Mouse (Mus musculus): Measurements from ENCODE around the gene Ankrd13c. TPM values are rescaled to one million over a fixed set of nuclear protein-coding genes. Genes with fewer than 3 reads are reported as not detected.
"Not testable (repeated sequence)": the region's sequence is repeated elsewhere in the genome, so short reads cannot be mapped to it uniquely, and the experiment has no call there.

Ankrd13c gene
- polyA plus RNA-seq, 2 experiments: 10.1 to 11.4 TPM

GRCm38 (mm10) chr3:157931592-157931991 is 15.4 kb upstream of the Ankrd13c start:
- Histone ChIP-seq H3K4me1 (replicated peaks; ENCODE audit: control insufficient read depth in 2 of 2, insufficient read depth in 2 of 2, low read length in 1 of 2) (no peaks in the 10 kb centered on the region), H3K27me3 (ENCODE audit: control insufficient read depth, insufficient read depth, low read length) (no peaks in the 10 kb centered on the region; the same call in 1 of the 2 replicates), H3K4me2 (ENCODE audit: low read depth) (no peak overlapping the region), H3K4me3 (ENCODE audit: insufficient read depth in 1 of 2, low read depth in 2 of 2, low read length in 2 of 2) (no peak overlapping the region), H3K9me3 (ENCODE audit: control insufficient read depth, low read length) (no peaks in the 10 kb centered on the region), H3K36me3 (replicated peaks; ENCODE audit: control insufficient read depth, insufficient read depth, low read depth) (no peaks in the 10 kb centered on the region), H3K9ac (replicated peaks) (no peak overlapping the region), H3K27ac (no peak overlapping the region)
- WGBS (ENCODE audit: insufficient replicate concordance): 12% methylated on average over 3 of the region's 3 CpGs
- no peak for ATAC-seq (ENCODE audit: insufficient read depth)
- TF ChIP-seq EP300 (IDR thresholded peaks at IDR 0.05; ENCODE audit: low read depth): no peak
- TF ChIP-seq CTCF (IDR thresholded peaks at IDR 0.05; ENCODE audit: low read depth): peak; percentile 38; the same call in 1 of the 2 replicates
- DNase-seq (ENCODE audit: low read depth in 3 of 3, low spot score in 3 of 3): no peak

- ATAC-seq (ENCODE audit: insufficient read depth): no peak
Measured at GRCm38 (mm10) chr3:157932074-157932473, 15.0 kb upstream of the Ankrd13c start.

GRCm38 (mm10) chr3:157933223-157933622 is 13.8 kb upstream of the Ankrd13c start:
- H3K36me3 ChIP-seq (replicated peaks; ENCODE audit: control insufficient read depth, insufficient read depth, low read depth); H3K27ac ChIP-seq; H3K27me3 ChIP-seq (ENCODE audit: control insufficient read depth, insufficient read depth, low read length); H3K4me3 ChIP-seq (ENCODE audit: insufficient read depth in 1 of 2, low read depth in 2 of 2, low read length in 2 of 2); H3K9ac ChIP-seq (replicated peaks); H3K4me1 ChIP-seq (replicated peaks; ENCODE audit: control insufficient read depth in 2 of 2, insufficient read depth in 2 of 2, low read length in 1 of 2); H3K9me3 ChIP-seq (ENCODE audit: control insufficient read depth, low read length); H3K4me2 ChIP-seq (ENCODE audit: low read depth); ATAC-seq (ENCODE audit: insufficient read depth); DNase-seq (ENCODE audit: low read depth in 3 of 3, low spot score in 3 of 3): not testable (repeated sequence)
- WGBS (ENCODE audit: insufficient replicate concordance): 40% methylated on average over 6 of the region's 6 CpGs

More at GRCm38 (mm10) chr3:157932074-157932473, 15.0 kb upstream of the Ankrd13c start:
- Histone ChIP-seq H3K4me1 (replicated peaks; ENCODE audit: control insufficient read depth in 2 of 2, insufficient read depth in 2 of 2, low read length in 1 of 2) (no peaks in the 10 kb centered on the region), H3K4me2 (ENCODE audit: low read depth) (no peak overlapping the region), H3K4me3 (ENCODE audit: insufficient read depth in 1 of 2, low read depth in 2 of 2, low read length in 2 of 2) (no peak overlapping the region), H3K27ac (no peak overlapping the region), H3K36me3 (replicated peaks; ENCODE audit: control insufficient read depth, insufficient read depth, low read depth) (no peaks in the 10 kb centered on the region), H3K9ac (replicated peaks) (no peak overlapping the region), H3K27me3 (ENCODE audit: control insufficient read depth, insufficient read depth, low read length) (no peaks in the 10 kb centered on the region; the same call in 1 of the 2 replicates), H3K9me3 (ENCODE audit: control insufficient read depth, low read length) (no peaks in the 10 kb centered on the region)
- WGBS (ENCODE audit: insufficient replicate concordance): 44% methylated on average over 3 of the region's 3 CpGs
- DNase-seq (ENCODE audit: low read depth in 3 of 3, low spot score in 3 of 3): no peak
- TF ChIP-seq EP300 (IDR thresholded peaks at IDR 0.05; ENCODE audit: low read depth) (no peak), CTCF (IDR thresholded peaks at IDR 0.05; ENCODE audit: low read depth) (no peak)

- 55% methylated on average over 3 of the region's 3 CpGs for WGBS (ENCODE audit: insufficient replicate concordance)
- no peak overlapping the region for H3K9ac ChIP-seq (replicated peaks)
- no peak for DNase-seq (ENCODE audit: low read depth in 3 of 3, low spot score in 3 of 3)
- no peaks in the 10 kb centered on the region for H3K9me3 ChIP-seq (ENCODE audit: control insufficient read depth, low read length)
- no peak for ATAC-seq (ENCODE audit: insufficient read depth)
- H3K4me3 ChIP-seq (ENCODE audit: insufficient read depth in 1 of 2, low read depth in 2 of 2, low read length in 2 of 2): no peak overlapping the region
- no peaks in the 10 kb centered on the region for H3K36me3 ChIP-seq (replicated peaks; ENCODE audit: control insufficient read depth, insufficient read depth, low read depth)
- H3K4me2 ChIP-seq (ENCODE audit: low read depth): no peak overlapping the region
- no peak overlapping the region for H3K27ac ChIP-seq
- TF ChIP-seq EP300 (IDR thresholded peaks at IDR 0.05; ENCODE audit: low read depth): no peak
- H3K4me1 ChIP-seq (replicated peaks; ENCODE audit: control insufficient read depth in 2 of 2, insufficient read depth in 2 of 2, low read length in 1 of 2): no peaks in the 10 kb centered on the region
- no peaks in the 10 kb centered on the region for H3K27me3 ChIP-seq (ENCODE audit: control insufficient read depth, insufficient read depth, low read length)
Measured at GRCm38 (mm10) chr3:157934301-157934823, 12.7 kb upstream of the Ankrd13c start.

- Histone ChIP-seq H3K4me2 (ENCODE audit: low read depth) (no peak overlapping the region), H3K4me1 (replicated peaks; ENCODE audit: control insufficient read depth in 2 of 2, insufficient read depth in 2 of 2, low read length in 1 of 2) (no peaks in the 10 kb centered on the region), H3K4me3 (ENCODE audit: insufficient read depth in 1 of 2, low read depth in 2 of 2, low read length in 2 of 2) (no peak overlapping the region), H3K9me3 (ENCODE audit: control insufficient read depth, low read length) (no peaks in the 10 kb centered on the region), H3K36me3 (replicated peaks; ENCODE audit: control insufficient read depth, insufficient read depth, low read depth) (no peaks in the 10 kb centered on the region), H3K27me3 (ENCODE audit: control insufficient read depth, insufficient read depth, low read length) (peaks cover 3% of the 10 kb centered on the region; the same call in 1 of the 2 replicates), H3K27ac (no peak overlapping the region), H3K9ac (replicated peaks) (no peak overlapping the region)
- WGBS (ENCODE audit: insufficient replicate concordance): 17% methylated on average over 2 of the region's 2 CpGs
- no peak for TF ChIP-seq EP300 (IDR thresholded peaks at IDR 0.05; ENCODE audit: low read depth)
- no peak for TF ChIP-seq CTCF (IDR thresholded peaks at IDR 0.05; ENCODE audit: low read depth)
- ATAC-seq (ENCODE audit: insufficient read depth) (no peak), DNase-seq (ENCODE audit: low read depth in 3 of 3, low spot score in 3 of 3) (no peak)
Measured at GRCm38 (mm10) chr3:157938585-157938984, 8.5 kb upstream of the Ankrd13c start.

Data from liver, embryonic 14.5 days (tissue).